Mouse (Mus musculus) cerebral cortex, adult 2 months (tissue): Measurements from ENCODE around the gene Plagl1.

Experiments
- WGBS: fragments of 180-500 bp; shearing (Covaris S2); methylation state at CpG from one replicate; pipeline ENCODE4 v1.1.7; 2018; 5-methylcytosine and 5-hydroxymethylcytosine counted together

The Plagl1 gene

GRCm38 (mm10) chr10:13135276-13135675 is 75.0 kb downstream of the Plagl1 start:
- WGBS, result 96% methylated on average over 7 of the region's 7 CpGs

DNA sequence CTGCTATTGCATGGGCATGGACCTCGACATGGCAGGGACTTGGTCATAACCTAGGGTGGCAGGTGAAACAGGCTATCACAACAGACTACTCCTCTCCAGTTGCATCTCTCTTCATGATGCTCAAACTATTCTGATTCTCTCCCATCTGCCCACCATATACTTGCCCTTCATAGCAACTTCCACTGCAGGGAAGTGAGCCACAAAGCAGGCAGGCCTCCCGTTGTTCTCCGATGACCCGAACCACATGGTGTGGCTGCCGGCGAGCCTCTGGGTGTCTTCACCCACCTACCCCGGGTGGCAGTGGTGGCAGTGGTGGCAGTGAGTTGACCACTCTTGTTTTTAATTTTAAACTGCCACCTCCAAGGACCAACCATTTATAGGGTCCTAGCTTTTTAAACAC is 75.4 kb downstream of the Plagl1 start:
- 86% methylated on average over 7 of the region's 7 CpGs for WGBS

DNA sequence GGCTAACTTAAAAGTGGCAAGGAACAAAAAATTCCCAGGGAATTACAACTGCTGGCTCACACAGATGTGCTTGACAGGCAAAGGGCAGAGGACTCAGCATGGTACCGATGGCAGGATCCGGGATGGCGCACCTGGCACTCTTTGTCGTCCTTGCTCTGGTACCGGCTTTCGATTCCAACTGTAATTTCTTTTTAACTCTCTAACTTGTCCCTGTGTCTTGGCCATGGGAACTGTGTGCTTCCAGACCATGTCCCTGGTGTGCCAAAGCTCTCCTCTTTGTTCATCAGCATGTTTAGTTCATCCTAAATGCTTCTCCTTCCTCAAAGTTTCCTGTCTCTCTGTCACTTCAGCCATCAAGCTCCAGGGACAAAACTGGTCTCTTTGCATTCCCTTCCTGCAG is 77.6 kb downstream of the Plagl1 start:
- 79% methylated on average over 6 of the region's 6 CpGs for WGBS

- WGBS, result 75% methylated on average over 2 of the region's 2 CpGs
Measured at GRCm38 (mm10) chr10:13140434-13140833, 80.1 kb downstream of the Plagl1 start.

- 84% methylated on average over 3 of the region's 3 CpGs for WGBS
Measured at GRCm38 (mm10) chr10:13150435-13150834, 90.1 kb downstream of the Plagl1 start.

DNA sequence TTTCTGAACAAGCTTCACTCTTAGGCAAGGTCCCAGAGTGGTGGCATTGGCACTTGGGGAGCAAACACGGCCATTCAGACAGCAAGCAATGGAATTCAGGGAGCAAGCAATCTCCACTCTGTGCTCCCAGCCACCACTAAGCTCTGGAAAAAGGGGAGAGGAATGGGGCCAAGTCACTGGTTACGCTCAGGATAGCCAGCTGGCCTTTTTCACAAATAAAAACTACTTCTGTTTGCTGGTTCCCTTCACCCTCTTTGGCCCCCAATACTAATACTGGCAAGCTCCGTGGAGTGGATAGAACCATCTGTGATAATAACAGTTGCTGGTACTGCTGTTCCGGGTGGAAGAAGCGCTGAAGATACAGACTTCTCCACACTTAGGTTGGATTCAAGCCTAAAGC is 91.0 kb downstream of the Plagl1 start:
- WGBS, result 61% methylated on average over 5 of the region's 5 CpGs

- WGBS, result 96% methylated on average over 4 of the region's 4 CpGs
Measured at GRCm38 (mm10) chr10:13152811-13153364, 92.6 kb downstream of the Plagl1 start.

- 65% methylated on average over 5 of the region's 5 CpGs for WGBS
Measured at GRCm38 (mm10) chr10:13155377-13155776, 95.1 kb downstream of the Plagl1 start.

GRCm38 (mm10) chr10:13160913-13161312 is 100.6 kb downstream of the Plagl1 start:
- WGBS, result 62% methylated on average over 4 of the region's 4 CpGs

DNA sequence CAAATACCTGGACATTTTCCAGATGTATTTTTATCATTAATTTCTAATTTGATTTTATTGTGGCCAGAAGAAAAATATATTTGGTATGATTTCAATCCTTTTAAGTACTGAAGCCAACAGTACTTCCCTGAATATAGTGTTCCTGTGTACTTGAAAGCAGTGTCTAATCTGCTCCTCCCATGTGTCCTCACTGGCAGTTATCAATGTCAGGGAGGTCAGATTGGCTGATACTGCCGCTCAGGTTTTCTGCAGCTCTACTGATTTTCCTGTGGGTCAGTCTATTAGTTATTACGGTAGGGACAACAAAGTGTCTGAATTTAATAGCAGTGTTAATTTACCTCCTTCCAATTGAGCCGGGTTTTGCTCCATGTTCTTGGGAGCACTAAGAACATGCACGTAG is 101.7 kb downstream of the Plagl1 start:
- WGBS, result 86% methylated on average over 4 of the region's 4 CpGs

DNA sequence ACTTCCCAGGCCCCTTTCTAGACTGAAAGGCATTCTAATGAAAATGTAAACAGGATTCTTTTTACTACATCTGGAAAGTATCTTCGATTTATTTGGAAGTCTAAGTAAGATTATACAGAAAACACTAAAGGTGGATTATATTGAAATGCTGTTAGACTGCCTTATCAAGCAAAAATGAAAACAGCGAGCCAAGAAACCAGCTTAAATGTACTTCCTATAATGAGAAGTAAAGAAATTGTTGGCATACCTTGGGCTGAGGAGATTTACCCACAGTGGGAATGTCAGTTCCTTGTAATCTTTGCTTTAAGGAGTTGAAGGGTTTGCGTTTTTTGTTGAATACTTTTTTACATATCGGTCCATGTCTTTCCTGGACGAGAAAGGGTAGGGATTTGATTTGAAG is 108.2 kb downstream of the Plagl1 start:
- 94% methylated on average over 5 of the region's 5 CpGs for WGBS

DNA sequence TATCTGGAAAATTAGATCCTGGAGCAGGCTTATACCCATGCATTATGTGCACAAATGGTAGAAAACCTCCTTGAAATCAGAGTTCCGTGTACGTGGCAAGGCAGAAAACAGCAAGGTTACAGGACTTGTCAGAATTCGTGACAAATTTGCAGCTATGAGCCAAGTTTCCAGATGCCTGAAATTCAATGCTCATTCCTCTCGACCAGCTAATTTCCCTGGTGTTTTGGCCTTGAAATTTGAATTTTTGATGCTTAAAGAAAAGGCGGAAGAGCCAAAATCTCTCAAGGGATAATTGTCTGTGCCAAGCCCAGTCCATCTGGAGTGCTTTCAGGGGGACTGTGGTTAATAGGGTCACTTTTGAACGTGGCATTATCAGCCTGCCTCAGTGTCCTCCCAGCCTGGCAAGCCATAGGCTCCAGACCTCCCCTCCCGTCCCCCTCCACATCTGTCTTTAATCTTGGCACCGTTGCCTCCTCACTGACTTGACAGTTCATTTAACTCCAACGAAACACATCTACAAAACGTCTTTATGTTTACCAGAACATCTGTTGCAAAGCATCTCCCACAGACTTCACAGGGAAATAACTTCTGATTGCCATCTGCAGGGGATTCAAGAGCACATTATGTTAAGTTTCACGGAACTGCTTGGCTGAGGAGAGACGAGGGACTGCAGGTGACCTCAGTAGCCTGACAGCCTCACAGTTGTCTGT is 110.6 kb downstream of the Plagl1 start:
- WGBS, result 41% methylated on average over 12 of the region's 12 CpGs

- 69% methylated on average over 2 of the region's 2 CpGs for WGBS
Measured at GRCm38 (mm10) chr10:13171461-13171860, 111.2 kb downstream of the Plagl1 start.

GRCm38 (mm10) chr10:13172798-13173221 is 112.5 kb downstream of the Plagl1 start:
- 61% methylated on average over 10 of the region's 10 CpGs for WGBS

DNA sequence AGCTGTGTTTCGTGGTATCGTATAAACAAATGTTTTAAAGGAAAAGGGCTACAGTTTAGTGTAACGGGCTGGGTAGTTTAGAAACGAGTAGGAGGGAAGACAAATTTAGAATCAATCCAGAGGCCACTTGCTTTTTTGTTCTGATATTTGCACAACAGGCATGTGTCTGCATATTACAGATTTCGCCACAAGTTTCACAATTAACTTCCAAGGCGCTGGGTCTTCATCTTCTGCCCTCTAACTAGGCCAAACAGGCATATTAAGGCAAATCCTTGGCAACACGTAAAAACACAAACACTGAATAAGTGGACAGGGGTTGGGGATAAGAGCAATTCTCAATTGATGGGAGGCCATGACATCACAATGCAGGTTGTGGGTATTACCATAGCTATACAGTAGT is 115.6 kb downstream of the Plagl1 start:
- WGBS, result 85% methylated on average over 7 of the region's 7 CpGs

DNA sequence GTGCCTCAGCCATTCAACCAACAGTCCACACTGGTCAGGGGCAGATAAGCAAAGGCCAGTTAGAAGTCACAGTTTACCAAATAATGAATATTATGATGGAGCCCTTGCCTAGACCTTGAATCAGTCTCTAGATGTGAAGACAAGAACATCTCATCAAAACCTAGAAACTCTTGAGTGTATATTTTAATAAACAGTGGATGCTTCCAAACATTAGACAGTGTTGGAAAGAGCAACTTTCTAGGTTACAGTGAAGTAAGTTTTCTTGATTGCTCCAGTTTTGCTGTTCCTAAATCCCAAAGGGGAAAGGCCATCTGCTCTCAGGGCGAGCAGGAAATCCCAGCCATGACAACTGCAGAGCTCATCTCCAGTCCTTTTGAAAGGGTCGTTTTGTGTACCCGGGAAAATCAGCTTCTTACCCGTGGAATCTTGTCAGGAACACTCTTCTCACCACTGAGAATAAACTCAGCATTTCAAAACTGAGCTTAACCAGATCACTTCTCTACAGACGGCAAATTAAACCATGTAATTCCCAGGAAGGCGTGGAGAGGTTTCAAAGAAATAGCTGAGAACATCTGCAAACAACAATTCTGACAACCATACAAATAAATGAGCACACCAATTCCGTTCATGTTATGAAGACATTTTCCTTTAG is 117.8 kb downstream of the Plagl1 start, which contains the start of gene Zc2hc1b:
Gene Zc2hc1b, minus strand, starts transcription at position 51 of the 652 bp plus-strand sequence.
- WGBS, result 91% methylated on average over 7 of the region's 7 CpGs

DNA sequence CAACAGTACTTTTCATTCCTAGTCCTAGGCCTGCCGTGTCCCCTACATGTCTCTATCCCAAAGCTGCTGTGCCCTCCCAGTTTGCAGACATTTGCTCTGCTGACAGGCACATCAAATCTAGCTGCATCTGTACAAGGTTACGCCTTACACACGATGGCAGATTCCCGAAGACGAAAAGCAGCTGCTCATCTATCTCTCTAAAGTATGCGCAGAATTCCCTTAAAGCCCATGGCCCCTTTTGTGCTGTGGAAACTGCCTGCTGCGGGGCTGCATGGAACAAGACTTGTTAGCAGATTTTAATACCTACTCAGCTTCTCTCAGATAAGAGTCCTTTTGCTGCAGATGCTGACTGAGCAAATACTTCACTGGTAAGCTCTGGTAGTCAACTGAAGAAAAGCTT is 119.9 kb downstream of the Plagl1 start:
- WGBS, result 97% methylated on average over 7 of the region's 7 CpGs
